Mouse (Mus musculus) left cerebral cortex, adult 9 months (tissue): ENCODE results near the gene Slc17a6.

Experiments
- DNase-seq, 2 experiments: peaks; one replicate each; pipeline ENCODE4 v3.0.0; 2022; ENCODE audit warnings: low spot score in 2 of 2

Slc17a6 gene

DNA sequence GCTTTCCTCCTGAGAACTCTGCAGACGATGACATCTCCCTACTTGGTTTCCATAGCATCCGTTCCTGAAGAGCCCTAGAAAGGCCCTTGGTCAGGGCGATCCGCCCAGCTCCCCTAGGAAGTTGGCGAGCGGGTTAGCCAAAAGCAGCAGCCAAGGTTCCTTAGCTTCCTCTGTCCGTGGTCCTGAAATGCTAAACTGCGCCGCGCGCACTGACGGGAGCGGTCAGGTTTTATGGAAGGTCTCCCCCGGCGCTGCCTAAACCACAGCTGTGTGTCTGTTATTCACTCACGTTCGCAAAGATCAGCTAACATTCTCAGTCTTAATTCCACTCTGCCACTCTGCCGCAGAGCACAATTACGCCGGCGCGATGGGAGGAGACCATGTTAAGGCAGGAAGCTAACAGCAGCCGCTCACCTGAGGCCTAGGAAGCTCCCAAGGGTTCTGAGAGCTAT is at the start of gene Slc17a6:
Gene Slc17a6, plus strand, starts transcription at position 313 of the 452 bp plus-strand sequence.
- DNase-seq: peak in 1 of 2 experiments; percentile 43

DNA sequence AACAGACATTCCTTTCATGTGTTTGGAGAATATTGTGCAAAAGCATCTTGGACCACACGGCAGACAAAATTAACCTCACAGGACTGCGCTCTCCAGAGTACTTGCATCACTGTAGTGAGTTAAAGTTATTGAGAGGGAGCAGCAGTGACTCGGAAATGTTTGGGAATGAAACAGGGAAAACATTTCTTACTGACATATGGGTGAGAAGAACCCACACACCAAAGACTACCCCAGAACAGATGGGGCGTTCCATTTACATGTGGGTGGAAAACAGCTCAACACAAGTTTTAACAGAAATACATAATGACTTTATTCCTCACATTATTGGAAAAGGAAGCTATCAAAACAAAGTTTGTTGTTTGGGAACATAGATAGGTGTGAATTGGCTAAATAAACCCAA is 21.8 kb upstream of the Slc17a6 start:
- no peak for DNase-seq

DNA sequence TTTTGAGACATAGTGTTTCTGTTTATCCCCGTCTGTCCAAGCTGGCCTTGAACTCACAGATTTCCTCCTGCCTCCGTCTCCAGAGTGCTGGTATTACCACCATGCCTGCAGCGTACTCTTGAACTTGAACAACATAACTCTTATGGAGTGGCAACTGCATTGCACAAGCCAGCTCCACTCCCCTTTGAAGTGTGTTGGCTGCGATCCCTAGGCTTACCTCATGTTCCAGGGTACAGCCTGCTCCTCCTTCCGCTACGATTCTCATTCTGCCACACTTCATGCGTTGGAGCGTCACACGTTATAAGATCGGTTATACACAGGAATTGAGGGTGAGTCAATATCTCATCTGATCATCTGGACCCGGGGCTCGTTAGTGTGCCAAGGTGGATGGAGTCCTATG is 18.1 kb upstream of the Slc17a6 start:
- no peak for DNase-seq

- DNase-seq: no peak
Measured at GRCm38 (mm10) chr7:51614404-51614803, 7.4 kb upstream of the Slc17a6 start.

DNA sequence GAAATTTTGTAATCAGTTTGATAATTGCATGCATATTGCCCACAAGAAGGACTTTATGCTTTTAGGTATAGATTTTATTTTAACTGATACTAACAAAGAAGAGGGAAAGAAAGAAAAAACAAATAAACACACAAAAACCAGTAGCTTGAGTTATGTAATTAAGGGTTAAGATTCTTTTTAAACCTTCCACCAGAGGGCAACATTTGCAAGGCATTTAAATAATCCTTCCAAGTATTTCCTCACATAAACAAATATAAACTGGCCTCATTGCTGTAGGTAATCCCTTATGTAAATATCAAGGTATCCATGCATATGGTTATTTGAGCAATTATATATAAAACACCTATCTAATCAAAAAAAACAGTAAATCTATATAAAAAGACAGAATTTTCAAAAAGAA is 3.9 kb upstream of the Slc17a6 start:
- no peak for DNase-seq

- no peak for DNase-seq
Measured at GRCm38 (mm10) chr7:51618412-51618811, 3.4 kb upstream of the Slc17a6 start.

GRCm38 (mm10) chr7:51619977-51620376 is 1.8 kb upstream of the Slc17a6 start:
- DNase-seq: no peak

DNA sequence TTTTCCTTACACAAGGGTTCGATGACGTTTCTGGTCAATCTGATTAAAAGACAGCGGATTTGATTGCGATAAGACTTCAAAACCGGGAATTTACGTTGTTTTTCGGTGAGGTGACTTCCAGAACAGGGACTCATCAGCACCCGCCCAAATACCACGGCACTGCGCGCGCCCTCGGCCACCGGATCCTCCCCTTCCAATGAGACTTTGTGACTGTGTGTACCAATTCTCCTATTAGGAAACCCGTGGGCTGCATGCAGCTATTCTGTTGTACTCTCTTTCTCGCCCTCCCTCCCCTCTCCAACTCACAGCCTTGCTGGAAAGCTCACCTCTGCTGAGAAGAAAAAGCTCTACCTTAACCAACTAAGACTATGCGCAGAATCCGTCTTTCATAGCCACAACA is 390 bp downstream of the Slc17a6 start:
- DNase-seq: no peak

DNA sequence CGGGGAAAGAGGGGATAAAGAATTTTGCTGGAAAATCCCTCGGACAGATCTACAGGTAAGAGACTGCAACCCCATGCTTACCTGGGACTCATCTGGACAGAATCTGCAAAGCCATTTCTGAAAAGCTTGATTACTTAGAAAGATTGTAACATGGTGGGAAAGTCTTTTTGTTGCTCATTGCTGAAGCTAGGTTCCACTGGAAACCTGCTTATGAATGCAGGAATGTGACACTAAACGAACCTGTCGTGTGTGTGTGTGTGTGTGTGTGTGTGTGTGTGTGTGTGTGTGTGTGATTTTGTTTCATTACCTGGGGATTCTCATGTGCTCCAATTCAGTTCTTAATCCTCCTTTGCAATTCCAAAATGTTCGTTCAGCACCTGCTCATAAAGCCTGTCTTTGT is 860 bp downstream of the Slc17a6 start:
- no peak for DNase-seq

GRCm38 (mm10) chr7:51624336-51624897 is 2.6 kb downstream of the Slc17a6 start:
- no peak for DNase-seq

- no peak for DNase-seq
Measured at GRCm38 (mm10) chr7:51625161-51625560, 3.4 kb downstream of the Slc17a6 start.

DNA sequence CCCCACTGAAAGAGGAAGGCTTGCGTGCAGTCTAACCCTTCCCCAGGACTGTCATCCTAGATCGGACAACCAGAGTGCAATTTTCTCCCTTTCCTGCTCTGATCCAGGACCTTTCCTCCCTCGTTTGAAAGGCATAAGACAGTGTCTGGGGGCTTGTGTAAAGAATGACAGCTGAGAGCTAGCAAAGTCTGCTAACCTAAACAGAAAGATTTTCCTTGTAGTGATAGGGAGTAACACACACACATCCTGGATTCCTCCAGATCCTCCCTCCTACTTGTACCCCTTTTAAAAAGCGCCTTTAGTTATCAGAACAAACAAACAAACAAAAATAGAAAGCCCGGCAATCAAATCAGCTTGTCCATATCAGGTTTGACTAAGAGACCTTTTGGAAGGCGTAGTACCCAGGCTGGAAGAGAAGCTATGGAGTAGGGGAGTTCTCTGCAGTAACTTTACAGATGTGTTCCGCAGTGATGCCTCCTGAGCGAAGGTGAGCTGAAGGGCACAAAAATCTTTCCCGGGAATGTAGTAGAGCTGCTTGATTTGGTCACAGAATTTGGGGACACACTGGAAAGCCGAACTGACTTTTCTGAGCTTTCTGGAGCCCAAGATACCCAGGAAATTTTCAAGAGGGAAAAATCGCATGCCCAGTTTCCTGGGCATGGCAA is 3.9 kb downstream of the Slc17a6 start:
- no peak for DNase-seq

DNA sequence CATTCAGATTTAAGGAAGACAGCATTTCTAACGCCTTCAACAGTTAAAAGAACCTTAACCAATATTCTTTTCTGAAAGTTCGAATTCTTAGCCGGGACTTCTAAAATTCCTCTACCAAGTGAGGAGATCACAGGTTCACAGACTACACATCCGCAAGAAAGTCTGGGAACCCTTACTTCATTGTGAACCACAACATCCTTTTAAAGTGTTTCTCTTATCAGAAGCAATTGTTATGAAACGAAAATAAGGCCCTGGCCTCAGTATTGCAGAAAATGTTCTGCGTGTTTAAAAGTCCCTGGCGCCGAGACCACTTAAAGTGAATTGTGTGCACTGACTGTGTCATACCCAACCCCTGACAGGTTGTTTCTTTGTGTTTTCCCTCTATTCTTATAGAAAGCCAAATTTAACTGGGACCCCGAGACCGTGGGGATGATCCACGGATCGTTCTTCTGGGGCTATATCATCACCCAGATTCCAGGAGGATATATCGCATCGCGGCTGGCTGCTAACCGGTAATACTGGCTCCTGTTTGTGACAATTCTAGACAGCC is 4.7 kb downstream of the Slc17a6 start:
- DNase-seq: peak in 1 of 2 experiments; percentile 2

GRCm38 (mm10) chr7:51627001-51627631 is 5.3 kb downstream of the Slc17a6 start:
- DNase-seq: peak in 1 of 2 experiments; percentile 13

DNA sequence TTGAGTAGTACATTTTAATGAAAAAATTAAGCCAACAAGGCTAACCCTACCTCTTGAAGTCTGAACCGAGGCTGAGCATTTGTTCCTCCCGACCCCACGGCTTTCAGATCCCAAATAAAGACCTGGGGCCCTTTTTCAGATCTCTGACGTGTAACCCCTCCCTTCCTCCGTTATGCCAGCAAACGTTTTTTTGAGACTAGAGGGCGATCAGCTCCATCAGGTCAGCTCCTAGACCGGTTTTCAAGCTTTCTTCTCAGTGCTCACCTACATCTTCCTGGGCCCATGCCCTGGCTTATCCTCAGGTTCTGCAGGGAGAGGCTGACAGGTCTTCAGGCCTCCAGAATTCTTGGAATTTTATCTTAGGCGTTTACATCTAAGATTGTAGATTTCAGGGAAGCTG is 5.9 kb downstream of the Slc17a6 start:
- no peak for DNase-seq

- DNase-seq: no peak
Measured at GRCm38 (mm10) chr7:51628349-51628748, 6.5 kb downstream of the Slc17a6 start.

GRCm38 (mm10) chr7:51629206-51629605 is 7.4 kb downstream of the Slc17a6 start:
- DNase-seq: no peak

- no peak for DNase-seq
Measured at GRCm38 (mm10) chr7:51631171-51631570, 9.4 kb downstream of the Slc17a6 start.

GRCm38 (mm10) chr7:51632543-51633229 is 10.9 kb downstream of the Slc17a6 start:
- DNase-seq: no peak

DNA sequence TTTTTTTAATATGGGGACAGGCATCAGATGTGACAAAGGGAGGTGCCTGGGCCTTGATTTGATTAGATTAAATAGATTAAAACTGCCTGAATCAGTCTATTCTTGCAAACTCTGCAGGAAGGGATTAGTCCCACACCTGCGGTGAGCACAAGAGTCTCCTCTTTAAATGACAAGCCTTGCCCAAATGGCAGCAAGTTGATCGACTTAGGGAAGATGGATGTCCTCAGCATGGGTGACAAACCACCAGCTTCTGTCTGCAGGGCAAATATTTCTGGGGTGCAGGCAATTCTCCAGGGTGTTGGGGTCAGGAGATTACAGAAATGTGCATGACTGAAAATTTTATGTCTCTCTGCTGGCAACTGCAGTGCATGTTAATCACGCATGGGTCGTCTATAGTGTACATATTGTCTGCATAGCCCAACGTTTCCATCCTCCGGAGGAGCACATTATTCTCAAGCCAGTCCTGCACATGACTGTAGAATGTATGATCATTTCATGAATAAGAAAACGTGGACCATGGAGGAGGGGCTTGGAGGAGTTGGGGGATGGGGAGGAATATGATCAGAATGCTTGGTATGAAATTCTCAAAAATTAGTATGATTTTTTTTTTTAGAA is 11.5 kb downstream of the Slc17a6 start:
- no peak for DNase-seq

GRCm38 (mm10) chr7:51657152-51657551 is 35.3 kb downstream of the Slc17a6 start:
- no peak for DNase-seq

GRCm38 (mm10) chr7:51662441-51662840 is 40.6 kb downstream of the Slc17a6 start:
- peak in 1 of 2 experiments; percentile 4 for DNase-seq
